Mouse (Mus musculus) neural tube, embryonic 11.5 days (tissue): Measurements from ENCODE around the gene Pigm. TPM values are rescaled to one million over a fixed set of nuclear protein-coding genes. Genes with fewer than 3 reads are reported as not detected.

Source experiments
- ATAC-seq: fragments of 200-750 bp; cut with Nextera tagmentation; 2 replicates; pipeline ENCODE4 v1.8.0; 2017; ENCODE audit warnings: moderate number of reproducible peaks, mild to moderate bottlenecking, moderate TSS enrichment, moderate library complexity; ENCODE audit not compliant: insufficient read depth, low FRiP score, low TSS enrichment
- DNase-seq: peaks from one replicate; pipeline ENCODE4 v3.0.0-alpha.2; 2015; ENCODE audit warnings: low spot score
- H3K27ac ChIP-seq: fragments of 300-500 bp; sonication (generic); 2 replicates; pipeline ENCODE4 v1.5.1; 2014; ENCODE audit warnings: low read depth, mild to moderate bottlenecking, low read length
- H3K27me3 ChIP-seq: fragments of 300-500 bp; sonication (generic); 2 replicates; pipeline ENCODE4 v1.6.1; 2014; ENCODE audit warnings: mild to moderate bottlenecking, low read length, mixed read lengths; ENCODE audit not compliant: control insufficient read depth, insufficient read depth
- H3K36me3 ChIP-seq: fragments of 300-500 bp; sonication (generic); 2 replicates; pipeline ENCODE4 v1.6.1; 2014; ENCODE audit warnings: mild to moderate bottlenecking, low read length, moderate library complexity, mixed read lengths; ENCODE audit not compliant: control insufficient read depth, insufficient read depth
- H3K4me1 ChIP-seq: fragments of 300-500 bp; sonication (generic); 2 replicates; pipeline ENCODE4 v1.6.1; 2014; ENCODE audit warnings: low read length, mixed read lengths; ENCODE audit not compliant: control insufficient read depth, insufficient read depth
- H3K4me2 ChIP-seq: fragments of 300-500 bp; sonication (generic); 2 replicates; pipeline ENCODE4 v1.6.1; 2014; ENCODE audit warnings: low read depth, mild to moderate bottlenecking, moderate library complexity
- H3K4me3 ChIP-seq: fragments of 300-500 bp; sonication (generic); 2 replicates; pipeline ENCODE4 v1.5.1; 2014; ENCODE audit warnings: low read depth, low read length
- H3K9ac ChIP-seq: fragments of 300-500 bp; sonication (generic); 2 replicates; pipeline ENCODE4 v1.6.1; 2014; ENCODE audit warnings: mild to moderate bottlenecking, low read length
- H3K9me3 ChIP-seq: fragments of 300-500 bp; sonication (generic); 2 replicates; pipeline ENCODE4 v1.6.1; 2016; ENCODE audit warnings: low read length; ENCODE audit not compliant: control insufficient read depth
- WGBS: fragments of 180-500 bp; shearing (Covaris S2); extraction: QIAGEN DNeasy Blood & Tissue Kit; methylation state at CpG from one replicate; pipeline ENCODE4 v1.1.7; 2014; 5-methylcytosine and 5-hydroxymethylcytosine counted together
- polyA plus RNA-seq: library from polyadenylated mRNA; unstranded; fragments of >200 nt; fragmentation: Nextera tagmentation; extraction: Ambion mirVana; gene quantifications from 2 replicates; pipeline ENCODE4 v1.2.1, GENCODE M21; 2014

Pigm gene
- polyA plus RNA-seq, 1 experiment from 2014 or later = 14.2 TPM

DNA sequence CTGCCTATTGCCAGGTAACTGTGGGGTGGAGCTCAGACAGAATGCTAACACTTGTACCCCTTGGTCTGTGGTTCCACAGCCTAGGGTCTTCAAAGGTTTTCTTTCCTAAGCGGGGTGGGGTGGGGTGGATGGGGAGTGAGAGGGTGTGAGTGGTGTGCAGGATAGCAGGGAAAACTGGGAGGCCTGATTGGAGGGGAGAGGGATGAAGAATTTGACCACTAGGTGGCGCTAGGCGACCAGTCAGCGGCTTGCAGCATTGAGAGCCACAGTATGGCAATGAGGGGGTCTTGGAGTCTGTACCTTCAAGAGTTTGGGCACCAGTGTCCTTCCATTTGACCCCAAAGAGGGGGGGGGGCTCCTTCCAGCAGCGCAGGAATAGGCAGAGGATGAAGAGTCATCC, 35.9 kb downstream of the Pigm start:
- Histone ChIP-seq H3K9ac (no peak overlapping the region), H3K9me3 (no peaks in the 10 kb centered on the region), H3K27me3 (no peaks in the 10 kb centered on the region), H3K4me3 (no peak overlapping the region), H3K27ac (no peak overlapping the region), H3K4me1 (no peaks in the 10 kb centered on the region), H3K4me2 (no peak overlapping the region), H3K36me3 (no peaks in the 10 kb centered on the region)
- 1% methylated on average over 5 of the region's 5 CpGs for WGBS
- ATAC-seq (peak; percentile 84), DNase-seq (peak; percentile 80)

DNA sequence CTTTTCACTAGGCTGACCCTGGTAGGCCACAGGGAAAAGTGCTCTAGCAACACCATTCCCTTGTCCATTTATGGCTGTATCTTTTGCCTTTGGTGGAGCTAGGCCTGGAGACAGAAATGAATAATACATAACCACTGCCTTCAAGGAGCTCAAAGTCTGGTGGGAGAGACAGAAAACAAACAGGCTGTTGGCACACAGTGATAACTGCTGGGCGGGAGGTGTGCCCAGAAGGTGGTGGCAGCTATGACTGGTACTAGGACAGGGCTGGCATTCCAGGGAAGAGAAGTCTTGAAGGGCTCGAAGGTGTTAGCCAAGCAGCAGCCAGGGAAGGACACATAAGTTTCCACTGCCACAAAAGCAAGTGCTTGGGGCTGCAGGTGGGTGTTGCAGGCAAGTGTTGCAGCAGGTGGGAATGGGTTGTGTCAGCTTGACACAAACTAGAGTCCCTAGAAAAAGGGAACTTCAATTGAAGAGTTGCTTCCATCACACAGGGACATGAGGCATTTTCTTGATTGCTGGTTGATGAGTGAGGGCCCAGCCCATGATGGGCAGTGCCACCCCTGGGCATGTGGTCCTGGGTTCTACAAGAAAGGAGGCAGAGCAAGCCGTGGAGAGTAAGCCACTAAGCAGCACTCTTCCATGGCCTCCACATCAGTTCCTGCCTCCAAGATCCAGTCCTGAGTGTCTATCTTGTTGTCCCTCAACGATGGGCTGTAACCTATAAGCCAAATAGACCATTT, 37.3 kb downstream of the Pigm start:
- Histone ChIP-seq H3K27ac (no peak overlapping the region), H3K9ac (no peak overlapping the region), H3K4me3 (no peak overlapping the region), H3K9me3 (no peaks in the 10 kb centered on the region), H3K27me3 (no peaks in the 10 kb centered on the region), H3K4me2 (no peak overlapping the region), H3K4me1 (no peaks in the 10 kb centered on the region), H3K36me3 (no peaks in the 10 kb centered on the region)
- DNase-seq (no peak), ATAC-seq (no peak)
- WGBS = 83% methylated on average over 4 of the region's 4 CpGs

DNA sequence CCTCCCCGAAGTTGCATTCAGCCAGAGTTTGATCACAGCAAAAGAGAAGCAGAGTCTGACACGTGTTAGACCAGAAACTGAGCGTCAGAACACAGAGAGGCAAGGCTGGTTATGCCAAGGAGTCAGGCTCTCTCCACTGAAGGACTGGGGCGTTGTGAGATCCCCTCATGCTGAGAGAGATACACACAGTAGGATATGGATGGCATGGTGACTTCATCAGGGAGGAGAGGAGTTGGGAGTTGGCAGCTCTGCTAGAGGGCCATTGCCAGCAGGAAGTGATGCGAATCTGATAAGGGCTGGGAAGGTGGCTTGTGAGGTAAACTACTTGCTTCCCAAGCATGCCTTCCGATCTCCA, 37.9 kb downstream of the Pigm start:
- Histone ChIP-seq H3K9me3 (no peaks in the 10 kb centered on the region), H3K4me2 (no peak overlapping the region), H3K27me3 (no peaks in the 10 kb centered on the region), H3K9ac (no peak overlapping the region), H3K4me3 (no peak overlapping the region), H3K27ac (no peak overlapping the region), H3K4me1 (no peaks in the 10 kb centered on the region), H3K36me3 (no peaks in the 10 kb centered on the region)
- WGBS = 86% methylated on average over 6 of the region's 6 CpGs
- DNase-seq = no peak
- ATAC-seq = no peak

DNA sequence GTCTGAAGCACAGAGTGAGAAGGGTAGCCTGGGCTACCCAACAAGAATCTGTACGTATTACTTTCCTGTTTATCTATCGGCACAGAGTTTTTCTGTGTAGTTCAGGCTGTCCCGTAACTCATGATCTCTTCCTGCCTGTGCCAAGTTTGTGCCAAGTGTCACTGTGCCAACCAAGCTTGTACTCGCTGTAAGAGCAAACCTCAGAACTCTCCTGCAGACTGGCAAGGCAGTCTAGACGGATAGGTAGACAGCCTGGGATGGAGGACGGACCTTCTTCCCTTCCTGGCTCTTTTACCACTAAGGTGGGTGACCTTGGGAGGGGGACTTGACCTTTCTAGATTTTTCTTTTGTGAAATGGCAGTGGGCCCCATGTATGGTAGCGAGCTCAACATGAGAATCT, 38.7 kb downstream of the Pigm start:
- no peaks in the 10 kb centered on the region for H3K4me1 ChIP-seq
- ATAC-seq = no peak
- 90% methylated on average over 7 of the region's 7 CpGs for WGBS

DNA sequence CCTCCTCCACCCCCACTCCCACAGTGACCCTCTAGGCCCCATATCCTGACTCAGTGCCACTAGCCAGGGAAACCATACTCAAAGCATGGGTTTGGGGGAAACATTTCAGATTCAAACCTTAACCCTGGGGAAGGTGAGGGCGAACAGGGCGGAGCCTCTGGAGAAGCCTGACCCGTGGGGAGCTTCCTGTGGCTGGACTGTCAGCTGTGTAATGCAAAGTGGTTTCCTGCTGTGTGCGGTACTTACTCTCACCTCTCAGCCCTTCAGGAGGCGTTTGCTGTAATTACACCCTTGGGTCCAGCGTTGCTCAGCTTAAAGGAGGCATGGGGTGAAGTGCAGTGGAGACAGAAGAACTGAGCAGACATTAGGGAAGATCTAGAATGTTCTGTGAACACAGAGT, 41.8 kb downstream of the Pigm start:
- Histone ChIP-seq H3K9me3 (no peaks in the 10 kb centered on the region), H3K27ac (no peak overlapping the region), H3K4me3 (no peak overlapping the region), H3K36me3 (no peaks in the 10 kb centered on the region), H3K27me3 (no peaks in the 10 kb centered on the region), H3K4me2 (no peak overlapping the region), H3K9ac (no peak overlapping the region), H3K4me1 (no peaks in the 10 kb centered on the region)
- WGBS = 11% methylated on average over 6 of the region's 6 CpGs
- DNase-seq (no peak), ATAC-seq (no peak)

More for the DNA sequence above, 38.7 kb downstream of the Pigm start:
- no peak overlapping the region for H3K9ac ChIP-seq
- DNase-seq = no peak
- no peaks in the 10 kb centered on the region for H3K36me3 ChIP-seq
- H3K9me3 ChIP-seq = no peaks in the 10 kb centered on the region
- no peak overlapping the region for H3K27ac ChIP-seq
- no peaks in the 10 kb centered on the region for H3K27me3 ChIP-seq
- no peak overlapping the region for H3K4me2 ChIP-seq
- no peak overlapping the region for H3K4me3 ChIP-seq

DNA sequence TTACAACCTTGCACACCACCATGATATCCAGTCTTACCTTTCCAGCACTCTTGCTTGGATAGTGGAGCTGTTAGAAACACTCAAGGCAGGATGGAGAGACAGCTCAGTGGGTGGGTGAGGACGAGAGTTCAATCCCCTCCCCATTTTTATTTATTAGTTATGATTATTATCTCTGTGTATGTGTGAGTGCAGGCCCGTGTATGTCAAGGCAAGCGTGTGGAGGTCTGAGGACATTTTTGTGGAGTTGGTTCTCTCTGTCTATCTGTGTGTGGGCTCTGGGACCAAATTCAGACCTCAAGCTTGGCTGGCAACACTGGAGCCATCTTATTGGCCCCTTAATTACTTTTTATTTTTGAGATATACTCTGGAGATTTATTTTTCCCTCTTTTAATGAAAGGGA, 42.3 kb downstream of the Pigm start:
- H3K4me1 ChIP-seq = no peaks in the 10 kb centered on the region
- no peaks in the 10 kb centered on the region for H3K27me3 ChIP-seq
- DNase-seq (no peak), ATAC-seq (no peak)
- 78% methylated on average over 3 of the region's 3 CpGs for WGBS
- H3K36me3 ChIP-seq = no peaks in the 10 kb centered on the region
- no peak overlapping the region for H3K27ac ChIP-seq
- no peak overlapping the region for H3K4me3 ChIP-seq
- H3K9me3 ChIP-seq = no peaks in the 10 kb centered on the region
- no peak overlapping the region for H3K4me2 ChIP-seq
- H3K9ac ChIP-seq = no peak overlapping the region

DNA sequence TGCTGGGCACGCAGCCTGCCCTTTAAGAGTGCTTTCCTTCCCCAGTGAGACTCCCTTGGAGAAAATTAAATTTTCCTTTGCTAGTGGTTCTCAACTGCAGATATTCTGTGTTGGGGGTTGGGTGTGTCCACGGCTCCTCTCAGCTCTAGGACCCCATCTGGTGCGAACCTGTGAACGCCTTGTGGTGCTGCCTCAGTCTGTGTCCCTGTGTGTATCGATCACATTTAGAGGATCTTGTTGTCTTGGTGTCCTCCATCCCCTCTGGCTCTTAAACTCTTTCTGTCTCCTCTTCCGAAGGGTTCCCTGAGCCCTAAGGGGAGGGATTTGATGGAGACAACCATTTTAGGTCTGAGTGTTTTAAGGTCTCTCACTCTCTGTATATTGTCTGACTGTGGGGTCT, 43.8 kb downstream of the Pigm start:
- DNase-seq = no peak

DNA sequence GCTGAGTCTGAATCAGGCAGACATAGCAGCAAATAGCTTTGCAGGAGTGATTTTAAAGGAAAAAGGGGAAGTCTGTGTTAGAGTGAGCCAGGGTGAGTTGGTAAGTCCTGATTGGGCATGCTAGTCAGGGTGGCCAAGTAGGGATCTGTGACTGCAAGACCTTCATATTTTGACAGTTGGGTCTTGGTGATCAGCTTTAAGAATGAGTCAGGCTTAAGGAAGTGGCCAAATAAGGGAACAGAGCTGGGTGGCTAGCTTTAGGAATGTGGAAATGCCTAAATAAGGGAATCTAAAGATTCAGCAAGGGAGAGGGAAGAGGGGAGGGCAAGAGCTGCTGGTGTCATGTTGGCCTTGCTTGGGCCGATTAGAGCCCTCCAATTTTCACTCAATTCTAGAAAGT, 47.0 kb downstream of the Pigm start:
- no peak overlapping the region for H3K4me2 ChIP-seq
- no peak overlapping the region for H3K9ac ChIP-seq
- H3K4me1 ChIP-seq = no peaks in the 10 kb centered on the region
- H3K27me3 ChIP-seq = no peaks in the 10 kb centered on the region
- H3K4me3 ChIP-seq = no peak overlapping the region
- no peak overlapping the region for H3K27ac ChIP-seq
- no peaks in the 10 kb centered on the region for H3K36me3 ChIP-seq
- no peak for ATAC-seq
- whole genome bisulfite sequencing = 60% methylated on average over 1 of the region's 1 CpGs
- no peak for DNase-seq
- H3K9me3 ChIP-seq = no peaks in the 10 kb centered on the region

More for the DNA sequence above, 43.8 kb downstream of the Pigm start:
- Histone ChIP-seq H3K9me3 (no peaks in the 10 kb centered on the region), H3K4me2 (no peak overlapping the region), H3K4me3 (no peak overlapping the region), H3K36me3 (no peaks in the 10 kb centered on the region), H3K9ac (no peak overlapping the region), H3K27me3 (no peaks in the 10 kb centered on the region), H3K4me1 (no peaks in the 10 kb centered on the region), H3K27ac (no peak overlapping the region)
- WGBS = 89% methylated on average over 6 of the region's 6 CpGs
- ATAC-seq = no peak

DNA sequence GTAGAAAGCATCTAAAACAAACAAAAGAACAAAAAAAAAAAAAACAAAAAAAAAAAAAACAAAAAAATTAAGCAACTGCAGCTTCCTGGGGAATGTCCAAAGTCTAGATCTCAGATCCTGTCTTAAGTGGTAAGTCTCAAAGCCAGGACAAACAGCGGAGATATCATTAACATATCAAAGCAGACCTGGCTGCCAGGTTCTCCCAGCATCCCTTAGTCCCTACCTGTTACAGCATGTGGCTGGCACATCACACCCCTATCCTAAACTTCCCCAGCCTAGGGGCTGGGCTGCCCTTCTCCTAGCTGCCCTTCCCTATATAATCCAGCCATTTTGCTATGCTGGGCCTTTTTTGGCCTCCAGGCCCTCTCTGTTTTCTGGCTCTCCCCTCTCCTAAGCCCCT, 50.1 kb downstream of the Pigm start:
- Histone ChIP-seq H3K27me3 (no peaks in the 10 kb centered on the region), H3K27ac (no peak overlapping the region), H3K4me3 (no peak overlapping the region), H3K9me3 (no peaks in the 10 kb centered on the region), H3K4me1 (no peaks in the 10 kb centered on the region), H3K4me2 (no peak overlapping the region), H3K9ac (no peak overlapping the region), H3K36me3 (no peaks in the 10 kb centered on the region)
- 56% methylated on average over 1 of the region's 1 CpGs for WGBS
- DNase-seq (no peak), ATAC-seq (no peak)
